Mouse (Mus musculus): ENCODE data around the gene Rps11. TPM values are rescaled to one million over a fixed set of nuclear protein-coding genes. Genes with fewer than 3 reads are reported as not detected.

Rps11 gene
- total RNA-seq (2015) (3,046 and 3,197 TPM in 2 replicates), total RNA-seq (2017) (1,081 and 1,541 TPM in 2 replicates)

DNA sequence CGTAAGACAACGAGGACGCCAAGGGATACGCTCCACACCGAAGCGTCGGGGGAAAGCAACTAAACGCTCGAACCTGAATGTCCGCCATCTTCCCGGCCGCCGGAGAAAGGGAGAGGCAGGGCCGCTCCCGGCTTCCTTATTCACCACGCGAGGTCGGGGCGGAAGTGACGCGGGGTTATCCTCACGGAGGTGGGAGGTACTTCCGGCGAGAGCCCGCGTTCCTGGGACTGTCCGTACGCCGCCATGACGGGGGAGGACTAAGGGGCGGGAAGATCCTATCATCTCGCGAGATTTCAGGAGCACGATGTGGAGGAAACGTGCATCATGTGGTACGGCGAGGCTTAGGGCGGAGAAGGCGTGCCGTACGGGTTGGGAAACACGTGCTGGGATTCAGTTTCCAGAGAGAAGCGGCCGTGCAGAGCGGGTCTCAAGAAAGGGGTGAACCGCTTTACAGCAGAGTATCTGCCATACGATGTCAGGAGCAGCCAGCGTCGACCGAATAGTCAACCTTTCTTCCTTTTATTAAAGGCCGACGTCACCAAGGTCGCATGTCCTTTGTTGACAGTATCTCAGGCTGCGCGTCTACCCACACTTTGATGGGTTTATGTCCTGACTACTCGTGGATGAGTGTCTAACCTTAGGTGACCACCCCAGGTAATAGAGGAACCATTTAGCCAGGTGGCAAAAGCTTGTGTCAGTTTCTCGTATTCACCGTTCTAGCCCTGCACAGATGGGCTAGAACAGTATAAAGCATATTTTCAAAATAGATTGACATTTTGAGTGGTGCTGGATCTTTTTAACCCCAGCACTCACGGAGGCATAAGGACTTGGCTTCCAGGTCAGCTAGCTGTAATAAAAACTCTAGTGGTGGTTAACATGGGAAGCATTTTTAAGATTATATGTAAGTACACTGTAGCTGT lies at the start of gene Rps11:
Rps11 (minus strand) TSS at position 216 of the 920 bp plus-strand sequence.
- peak; percentile 61 for ATAC-seq (replicated peaks; ENCODE audit: poor library complexity)

DNA sequence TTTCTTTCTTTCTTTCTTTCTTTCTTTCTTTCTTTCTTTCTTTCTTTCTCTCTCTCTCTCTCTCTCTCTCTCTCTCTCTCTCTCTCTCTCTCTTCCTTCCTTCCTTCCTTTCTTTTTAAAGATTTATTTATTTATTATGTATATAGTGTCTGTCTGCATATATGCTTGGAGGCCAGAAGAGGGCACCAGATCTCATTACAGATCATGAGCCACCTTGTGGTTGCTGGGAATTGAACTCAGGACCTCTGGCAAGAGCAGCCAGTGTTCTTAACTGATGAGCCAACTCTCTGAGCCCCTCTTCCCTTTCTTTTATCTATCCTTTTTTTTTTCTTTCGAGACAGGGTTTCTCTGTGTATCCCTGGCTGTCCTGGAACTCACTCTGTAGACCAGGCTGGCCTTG lies 49.5 kb upstream of the Rps11 start:
- peak; percentile 50 for ATAC-seq (replicated peaks; ENCODE audit: poor library complexity)

DNA sequence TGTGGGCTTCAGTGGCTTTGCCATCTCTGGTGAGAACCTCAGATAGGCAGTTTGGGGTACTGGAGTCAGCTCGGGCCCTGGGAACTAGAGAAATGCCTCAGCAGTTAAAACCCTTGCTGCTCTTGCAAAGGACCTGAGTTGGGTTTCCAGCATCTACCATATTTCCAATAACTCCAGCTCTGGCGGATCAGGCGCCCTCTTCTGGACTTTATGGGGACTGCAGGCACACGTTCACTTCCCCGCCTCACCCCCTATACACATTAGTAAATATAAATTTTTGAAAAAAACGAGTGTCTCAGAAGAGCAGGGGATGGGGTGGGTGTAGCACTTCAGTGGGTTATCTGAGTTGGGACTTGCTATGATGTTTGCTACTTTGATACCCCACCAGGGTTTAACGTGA lies 48.7 kb upstream of the Rps11 start:
- ATAC-seq (replicated peaks; ENCODE audit: poor library complexity), result peak; percentile 56

DNA sequence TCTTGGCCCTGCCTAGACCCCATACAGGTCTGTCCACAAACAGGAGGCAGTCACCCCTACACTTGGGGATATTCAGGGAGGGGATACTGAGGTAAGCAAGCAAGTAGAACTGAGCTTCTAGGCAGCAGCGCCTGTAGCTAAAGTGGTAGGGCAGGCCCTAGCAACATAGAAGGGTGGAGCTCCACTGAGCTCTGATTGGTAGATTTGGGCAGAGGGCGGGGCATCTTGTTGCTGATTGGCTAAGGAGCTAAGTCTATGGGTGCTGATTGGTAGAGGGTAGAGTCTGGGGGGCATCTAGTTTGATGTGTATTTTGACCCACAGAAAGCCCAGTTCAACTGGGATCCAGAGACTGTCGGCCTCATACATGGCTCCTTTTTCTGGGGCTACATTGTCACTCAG lies 45.3 kb upstream of the Rps11 start:
- ATAC-seq (replicated peaks; ENCODE audit: poor library complexity), result peak; percentile 30; the same call in 1 of the 2 replicates

DNA sequence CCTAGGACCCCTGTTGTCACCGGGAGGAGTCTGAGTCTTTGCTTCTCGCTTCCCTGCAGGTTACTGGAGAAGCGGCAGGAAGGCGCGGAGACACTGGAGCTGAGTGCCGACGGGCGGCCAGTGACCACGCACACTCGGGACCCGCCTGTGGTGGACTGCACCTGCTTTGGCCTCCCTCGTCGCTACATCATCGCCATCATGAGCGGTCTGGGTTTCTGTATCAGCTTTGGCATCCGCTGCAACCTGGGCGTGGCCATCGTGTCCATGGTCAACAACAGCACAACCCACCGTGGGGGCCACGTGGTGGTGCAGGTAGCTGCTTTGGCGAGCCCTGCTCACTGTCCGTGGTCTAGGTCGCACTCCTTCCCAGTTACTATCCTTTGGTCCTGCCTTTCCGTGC lies 44.4 kb upstream of the Rps11 start:
- no peak for ATAC-seq (replicated peaks; ENCODE audit: poor library complexity)

DNA sequence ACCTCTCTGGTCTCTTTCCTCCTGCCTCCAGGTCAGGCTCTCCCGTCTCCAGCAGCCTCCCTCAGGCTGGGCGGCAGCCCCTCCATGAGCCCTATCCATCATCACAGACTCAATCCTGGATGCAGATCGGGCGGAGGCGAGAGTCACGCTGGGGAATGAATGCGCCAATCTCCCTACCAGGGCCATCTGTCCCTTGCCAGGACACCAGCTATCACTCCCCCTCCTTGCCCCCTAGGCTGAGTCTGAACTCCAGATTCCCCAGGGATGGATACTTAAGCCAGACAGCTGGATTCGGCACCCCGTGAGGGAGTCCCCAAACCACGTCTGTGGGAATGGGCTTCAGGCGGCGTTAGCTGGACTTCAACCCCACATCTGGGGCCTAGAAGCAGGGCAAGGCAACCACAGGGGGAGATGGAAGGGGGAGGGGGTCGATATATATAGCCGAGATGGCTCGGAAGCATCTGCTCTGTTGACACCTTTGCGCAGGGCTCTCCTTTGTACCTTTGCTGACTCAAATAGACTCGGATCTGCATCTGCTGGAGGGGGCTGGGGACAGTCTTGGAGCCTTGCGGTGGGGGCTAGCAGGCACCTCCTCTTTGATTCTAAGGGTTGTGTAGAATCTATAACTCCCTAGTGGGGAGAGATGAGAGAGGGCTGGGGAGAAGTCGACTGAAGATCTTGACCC lies 43.7 kb upstream of the Rps11 start:
- no peak for ATAC-seq (replicated peaks; ENCODE audit: poor library complexity)

DNA sequence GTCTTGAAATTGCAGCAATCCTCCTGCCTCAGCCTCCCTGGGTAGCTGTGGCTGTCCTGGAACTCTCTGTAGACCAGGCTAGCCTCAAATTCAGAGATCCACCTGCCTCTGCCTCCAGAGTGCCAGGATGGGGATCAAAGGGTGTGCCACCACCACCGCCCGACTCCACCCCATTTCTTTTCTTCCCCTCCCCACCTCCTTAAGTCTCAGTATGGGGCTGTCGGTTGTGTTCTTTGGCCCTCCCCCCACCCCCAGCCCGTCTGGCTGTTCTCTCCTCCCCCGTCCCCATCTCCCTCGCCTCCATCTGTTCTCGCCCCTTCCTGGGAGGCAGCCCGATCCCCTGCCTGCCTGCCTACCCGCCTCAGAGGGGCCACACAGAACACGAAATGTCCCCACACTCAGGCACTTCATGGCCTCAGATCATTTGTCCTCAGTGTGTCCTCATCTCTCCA lies 42.7 kb upstream of the Rps11 start:
- no peak for ATAC-seq (replicated peaks; ENCODE audit: poor library complexity)

DNA sequence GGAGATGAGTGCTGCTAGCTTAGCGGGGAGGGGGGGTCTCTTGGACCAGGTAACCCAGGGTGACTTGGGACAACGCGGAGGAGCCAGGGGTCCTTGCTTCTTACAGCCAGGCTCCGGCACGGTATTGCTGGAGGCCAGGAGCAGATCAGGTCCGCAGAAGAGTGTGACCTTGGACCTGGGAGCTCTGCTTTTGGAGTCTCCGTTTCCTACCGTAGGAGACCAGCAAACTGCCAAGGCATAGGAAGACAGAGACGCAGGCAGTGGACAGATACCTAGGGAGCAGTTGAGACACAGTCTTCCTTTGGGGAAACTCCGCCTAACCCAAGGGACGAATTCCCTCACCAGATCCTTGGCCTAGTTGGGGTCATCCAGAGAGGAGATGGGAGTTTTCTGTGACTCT lies 41.5 kb upstream of the Rps11 start:
- no peak for ATAC-seq (replicated peaks; ENCODE audit: poor library complexity)

DNA sequence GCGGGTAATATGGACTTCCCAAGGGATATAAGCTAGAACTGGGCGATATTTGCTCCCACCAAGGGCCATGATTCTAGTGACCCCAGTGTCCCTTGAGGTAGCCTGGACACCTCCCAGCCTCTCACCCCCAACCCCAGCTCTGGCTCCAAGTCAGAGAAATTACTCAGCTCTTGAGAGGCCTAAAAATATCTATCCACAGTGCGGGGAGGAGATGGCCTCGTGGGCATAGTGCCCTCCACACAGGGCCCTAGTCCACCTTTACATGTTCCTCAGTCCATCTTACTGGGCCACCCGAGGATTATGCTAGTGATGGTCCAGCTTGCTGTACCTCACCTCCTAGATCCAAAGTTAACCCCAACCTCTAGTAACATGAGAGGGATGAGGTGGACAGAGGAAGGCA lies 40.6 kb upstream of the Rps11 start:
- ATAC-seq (replicated peaks; ENCODE audit: poor library complexity), result no peak

DNA sequence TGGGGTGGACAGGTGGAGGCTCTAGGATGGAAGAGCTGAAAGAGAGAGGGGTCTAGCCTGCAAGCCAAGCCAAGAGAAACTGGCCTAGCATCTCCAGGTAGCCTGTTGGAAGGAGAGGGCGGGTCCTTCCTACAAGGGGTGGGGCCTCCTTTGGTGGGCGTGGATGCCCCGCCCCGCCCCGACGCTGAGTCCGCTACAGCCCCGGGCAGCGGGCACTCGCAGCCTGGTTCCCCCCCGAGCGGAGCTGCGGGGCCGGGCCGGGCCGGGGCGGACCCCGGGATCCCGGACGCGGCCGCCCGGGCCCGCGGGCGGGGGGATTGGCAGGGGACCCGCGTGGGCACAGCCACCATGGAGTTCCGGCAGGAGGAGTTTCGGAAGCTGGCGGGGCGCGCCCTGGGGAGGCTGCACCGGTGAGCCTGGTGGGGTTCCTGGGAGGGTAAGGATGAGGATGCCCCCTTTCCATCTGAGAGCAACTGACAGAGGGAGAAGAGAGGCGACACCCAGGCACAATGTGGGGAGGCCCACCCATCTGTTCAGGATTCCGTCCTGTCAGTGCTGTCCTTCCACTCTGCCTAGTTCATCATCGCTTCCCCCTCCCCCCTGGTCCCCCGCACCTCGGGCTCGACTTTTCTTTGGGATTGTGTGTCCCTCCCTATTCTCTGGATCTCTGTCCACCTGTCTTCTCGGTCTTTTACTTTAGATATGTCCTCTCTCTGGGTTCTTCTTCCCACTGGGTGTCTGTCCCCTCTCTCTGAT lies 39.7 kb upstream of the Rps11 start, which contains the start of gene Slc17a7:
Slc17a7 (plus strand) TSS at position 215 of the 756 bp plus-strand sequence.
- peak; percentile 63 for ATAC-seq (replicated peaks; ENCODE audit: poor library complexity)

DNA sequence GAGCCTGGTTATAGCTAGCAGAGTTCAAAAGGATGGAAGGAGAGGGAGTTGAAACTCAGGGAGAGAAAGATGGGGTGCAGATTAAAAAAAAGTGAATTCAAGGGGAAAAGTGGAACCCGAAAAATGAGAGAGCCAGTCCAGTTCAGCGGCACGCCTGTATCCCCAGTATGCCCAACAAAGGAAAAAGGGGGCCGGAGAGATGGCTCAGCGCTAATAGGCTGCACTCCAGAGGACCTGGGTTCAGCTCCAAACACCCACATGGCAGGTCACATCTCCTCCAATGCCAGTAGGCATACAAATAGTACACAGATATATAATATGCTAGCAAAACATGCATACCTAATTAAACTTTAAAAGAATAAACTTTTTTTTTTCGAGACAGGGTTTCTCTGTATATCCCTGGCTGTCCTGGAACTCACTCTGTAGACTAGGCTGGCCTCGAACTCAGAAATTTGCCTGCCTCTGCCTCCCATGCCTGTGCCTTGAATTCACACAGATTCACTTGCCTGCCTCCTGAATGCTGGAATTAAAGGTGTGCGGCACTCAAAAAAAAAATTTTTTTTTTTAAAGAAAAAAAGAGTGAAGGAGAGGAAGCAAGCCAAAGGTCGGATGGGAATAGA lies 38.9 kb upstream of the Rps11 start:
- no peak for ATAC-seq (replicated peaks; ENCODE audit: poor library complexity)

DNA sequence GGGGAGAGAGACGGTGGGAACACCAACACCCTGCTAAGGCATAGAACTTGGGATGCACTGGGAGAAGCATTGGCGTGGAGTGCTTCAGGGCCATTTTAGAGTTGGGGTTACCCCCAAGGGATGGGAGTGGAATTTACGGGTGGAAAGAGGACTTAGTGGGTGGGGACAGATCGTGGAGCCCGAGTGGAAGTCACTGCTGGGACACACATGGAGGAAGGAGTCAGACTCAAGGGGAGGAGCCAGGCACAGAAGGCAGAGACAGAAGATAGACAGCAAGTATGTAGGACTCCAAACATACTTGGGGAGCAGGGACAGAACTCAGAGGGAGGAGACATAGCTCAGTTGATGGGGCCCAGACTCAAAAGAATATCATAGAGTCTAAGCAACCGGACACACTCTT lies 38.3 kb upstream of the Rps11 start:
- no peak for ATAC-seq (replicated peaks; ENCODE audit: poor library complexity)

DNA sequence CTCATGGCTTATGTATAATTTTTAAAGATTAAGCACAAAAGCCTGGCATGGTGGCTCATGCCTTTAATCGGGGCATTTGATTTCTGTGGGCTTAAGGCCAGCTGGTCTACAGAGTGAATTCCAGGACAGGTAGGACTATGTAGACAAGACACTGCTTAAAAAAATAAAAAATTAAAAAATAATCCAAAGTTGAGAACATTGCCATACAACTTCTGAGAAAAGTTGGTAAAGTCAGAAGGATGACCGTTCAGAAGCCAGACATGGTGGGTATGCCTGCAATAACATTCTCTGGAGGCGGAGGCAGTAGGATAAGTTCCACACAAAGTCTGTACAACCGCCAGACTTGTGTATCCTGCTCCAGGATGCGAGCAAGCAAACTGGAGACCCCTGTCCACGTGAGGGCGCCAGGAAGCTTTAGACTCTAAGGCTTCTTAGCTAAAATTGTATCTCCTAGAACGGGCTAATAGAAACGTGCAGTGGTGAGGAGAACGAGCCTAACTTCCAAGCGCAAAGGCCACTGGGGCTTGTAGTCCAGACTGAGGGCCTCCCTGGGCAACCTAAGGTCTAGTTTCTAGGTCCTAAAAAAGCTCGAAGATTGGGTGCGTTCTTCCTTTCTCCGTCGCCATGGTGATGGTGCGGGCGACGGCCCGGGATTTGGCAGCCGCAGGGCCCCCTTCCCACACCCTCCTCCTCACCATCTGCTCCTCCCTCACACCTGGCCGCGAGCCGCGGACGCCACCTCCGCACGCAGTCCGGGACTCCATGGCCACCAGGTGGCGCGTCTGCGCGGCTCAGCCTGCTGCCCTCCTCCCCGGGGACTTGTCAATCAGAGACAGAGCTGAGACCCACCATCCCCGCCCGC lies 37.6 kb upstream of the Rps11 start:
- ATAC-seq (replicated peaks; ENCODE audit: poor library complexity), result peak; percentile 88

DNA sequence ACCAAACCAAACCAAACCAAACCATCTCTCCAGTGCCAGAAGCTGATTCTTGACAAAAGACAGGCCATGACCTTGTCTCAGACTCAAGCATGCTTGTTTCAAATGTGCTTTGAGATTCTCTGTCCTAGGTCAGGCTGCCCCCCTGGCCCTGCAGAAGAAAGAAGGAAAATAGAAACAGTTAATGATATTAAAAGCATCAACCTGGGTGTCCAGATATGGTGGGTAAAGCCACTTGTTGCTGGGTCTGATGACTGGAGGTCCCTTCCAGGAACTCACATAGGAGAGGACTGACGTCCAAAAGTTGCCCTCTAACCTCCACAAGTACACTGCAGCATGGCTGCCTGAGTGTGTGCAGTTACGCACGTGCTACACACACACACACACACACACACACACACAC lies 36.6 kb upstream of the Rps11 start:
- ATAC-seq (replicated peaks; ENCODE audit: poor library complexity), result no peak

DNA sequence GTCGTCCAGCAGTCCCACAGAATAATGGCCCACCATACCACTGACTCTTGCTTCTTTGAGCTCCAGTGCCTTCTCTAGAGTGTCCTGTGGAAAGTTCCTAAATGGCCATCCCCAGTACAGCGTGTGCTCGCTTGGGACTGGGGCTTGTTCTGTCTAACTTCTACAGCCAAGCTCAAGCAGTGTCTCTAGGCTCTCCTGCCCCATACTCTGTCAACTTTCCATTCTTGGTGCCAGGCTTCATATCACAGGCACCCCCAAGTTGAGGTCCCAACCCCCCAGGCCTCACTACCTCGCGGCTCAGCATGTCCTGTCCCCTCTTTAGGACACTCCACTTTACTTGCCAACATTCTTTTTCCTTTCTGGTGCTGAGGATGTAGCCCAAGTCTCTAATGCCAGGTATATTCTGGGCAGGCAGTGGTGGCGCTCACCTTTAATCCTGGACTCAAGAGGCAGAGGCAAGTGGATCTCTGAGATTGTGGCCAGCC lies 36.1 kb upstream of the Rps11 start:
- no peak for ATAC-seq (replicated peaks; ENCODE audit: poor library complexity)

DNA sequence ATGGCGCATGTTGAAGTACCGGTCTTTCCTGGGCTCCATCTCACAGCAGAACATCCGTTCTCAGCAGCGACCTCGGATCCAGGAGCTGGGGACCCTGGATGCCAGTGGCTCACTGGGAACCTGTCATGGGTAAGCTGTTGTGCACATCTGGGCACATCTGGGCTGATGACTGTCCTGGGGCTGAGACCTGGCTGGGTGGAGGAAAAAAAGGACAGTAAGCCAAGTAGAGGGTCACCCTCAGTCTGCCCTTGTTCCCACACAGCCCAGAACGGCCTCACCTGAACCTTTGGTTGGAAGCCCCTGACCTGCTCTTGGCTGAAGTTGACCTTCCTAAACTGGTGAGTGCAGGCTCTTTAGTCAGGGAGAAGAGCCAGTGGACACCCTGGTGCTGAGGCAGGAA lies 34.8 kb upstream of the Rps11 start:
- no peak for ATAC-seq (replicated peaks; ENCODE audit: poor library complexity)

DNA sequence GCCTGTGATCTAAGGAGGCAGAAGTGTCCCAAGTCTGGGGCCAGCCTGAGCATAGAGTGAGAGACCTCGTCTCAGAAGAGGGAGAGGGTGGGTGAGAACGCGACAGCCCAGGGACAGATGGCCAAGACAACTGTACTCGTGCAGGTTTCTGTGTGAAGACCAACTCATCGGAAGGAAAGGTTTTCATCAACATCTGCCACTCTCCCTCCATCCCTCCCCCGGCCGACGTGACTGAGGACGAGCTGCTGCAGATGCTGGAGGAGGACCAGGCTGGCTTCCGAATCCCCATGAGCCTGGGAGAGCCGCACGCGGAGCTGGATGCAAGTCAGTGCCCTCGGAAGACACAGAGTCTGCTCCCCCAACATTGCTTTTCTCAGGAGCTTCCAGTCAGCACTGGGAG lies 33.2 kb upstream of the Rps11 start:
- no peak for ATAC-seq (replicated peaks; ENCODE audit: poor library complexity)

DNA sequence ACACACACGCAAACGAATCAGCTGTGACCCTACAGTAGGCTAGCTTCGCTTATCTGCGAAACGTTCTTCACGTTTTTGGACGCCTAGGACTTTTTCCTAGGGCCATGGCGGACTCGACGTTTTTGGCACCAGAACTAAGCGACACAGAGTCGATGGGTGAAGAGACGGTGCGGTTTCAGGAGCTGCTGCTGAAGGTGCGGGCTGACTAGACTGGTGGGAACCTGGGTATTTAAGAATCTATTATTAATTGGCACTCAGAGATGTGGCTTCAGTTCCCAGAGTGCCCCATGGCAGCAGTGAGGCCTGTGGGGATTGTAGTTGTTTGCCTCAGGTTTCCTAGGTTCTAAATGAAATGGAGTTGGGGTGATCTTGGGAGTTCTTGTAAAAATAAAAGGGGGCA lies 32.0 kb upstream of the Rps11 start:
- no peak for ATAC-seq (replicated peaks; ENCODE audit: poor library complexity)

DNA sequence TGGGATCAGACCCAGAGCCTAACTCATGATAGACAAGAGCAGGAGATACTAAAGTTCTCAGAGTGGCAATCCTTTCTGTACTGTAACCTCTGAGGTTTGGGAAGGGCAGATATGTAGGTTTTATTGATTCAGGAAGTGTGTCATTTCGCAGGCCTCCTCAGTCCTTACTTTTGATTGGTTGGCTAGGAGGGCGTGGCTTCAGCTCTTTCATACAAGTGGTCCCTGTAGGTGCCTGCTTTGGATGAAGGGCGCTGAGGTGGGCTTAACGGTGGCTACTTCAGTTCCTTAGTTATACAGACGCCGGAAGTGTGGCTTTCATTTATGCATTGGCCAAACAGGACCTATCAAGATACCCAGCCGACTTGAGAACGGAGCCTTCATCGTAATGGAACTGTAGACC lies 31.4 kb upstream of the Rps11 start:
- no peak for ATAC-seq (replicated peaks; ENCODE audit: poor library complexity)

Data from megakaryocyte progenitor cell, adult 5-6 weeks (primary cell).